Mouse (Mus musculus) MEL (cell line): ENCODE results near the gene Arhgap44. TPM values are rescaled to one million over a fixed set of nuclear protein-coding genes. Genes with fewer than 3 reads are reported as not detected.

Experiments used
- DNase-seq: peaks from one replicate; pipeline ENCODE4 v3.0.0; 2011; ENCODE audit warnings: low read depth, low spot score
- H3K27ac ChIP-seq: 2 replicates; pipeline ENCODE4 v1.5.1; 2012; ENCODE audit warnings: low read depth, mild to moderate bottlenecking, control low read depth, low read length, moderate library complexity; ENCODE audit not compliant: control insufficient read depth
- H3K27me3 ChIP-seq, 2 experiments: fragments of 150-350 bp in 1 of 2; sonication (generic) in 1 of 2; 2 replicates each; pipeline ENCODE4 v1.6.1; 2012; ENCODE audit warnings: low read length in 2 of 2, mild to moderate bottlenecking in 2 of 2, improper control_type of control experiment in 1 of 2, moderate library complexity in 1 of 2; ENCODE audit not compliant: insufficient read depth in 2 of 2, control insufficient read depth in 1 of 2
- H3K36me3 ChIP-seq, 2 experiments: 2 replicates each; pipeline ENCODE4 v1.6.1; 2012 to 2014; ENCODE audit warnings: low read length in 2 of 2, improper control_type of control experiment in 1 of 2, inconsistent platforms in 1 of 2, mild to moderate bottlenecking in 1 of 2; ENCODE audit not compliant: insufficient read depth in 2 of 2, control insufficient read depth in 1 of 2
- H3K4me1 ChIP-seq, 2 experiments: fragments of 150-350 bp in 1 of 2; sonication (generic) in 1 of 2; 2 replicates each; pipeline ENCODE4 v1.6.1; 2012; ENCODE audit warnings: low read length in 2 of 2, improper control_type of control experiment in 1 of 2, mild to moderate bottlenecking in 1 of 2; ENCODE audit not compliant: insufficient read depth in 2 of 2, control insufficient read depth in 1 of 2
- H3K4me3 ChIP-seq, 2 experiments: fragments of 150-350 bp in 1 of 2; sonication (generic) in 1 of 2; 2 replicates each; pipeline ENCODE4 v1.5.1; 2012; ENCODE audit warnings: low read depth in 2 of 2, low read length in 2 of 2, mild to moderate bottlenecking in 2 of 2, moderate library complexity in 2 of 2, control low read depth in 1 of 2, improper control_type of control experiment in 1 of 2; ENCODE audit not compliant: control insufficient read depth in 1 of 2, insufficient read depth in 1 of 2
- H3K79me2 ChIP-seq: 2 replicates; pipeline ENCODE4 v1.6.1; 2012; ENCODE audit warnings: mild to moderate bottlenecking, low read length, moderate library complexity; ENCODE audit not compliant: control insufficient read depth, poor library complexity, insufficient read depth
- H3K9ac ChIP-seq: 2 replicates; pipeline ENCODE4 v1.6.1; 2012; ENCODE audit warnings: low read depth, mild to moderate bottlenecking, control low read depth, low read length, moderate library complexity; ENCODE audit not compliant: control insufficient read depth, poor library complexity, severe bottlenecking
- H3K9me3 ChIP-seq: fragments of 150-350 bp; sonication (generic); replicated peaks from 2 replicates; pipeline ENCODE4 v1.6.1; 2012; ENCODE audit warnings: mild to moderate bottlenecking, low read length, improper control_type of control experiment, moderate library complexity; ENCODE audit not compliant: insufficient read depth
- CHD1 ChIP-seq: IDR thresholded peaks from 2 replicates; pipeline ENCODE4 v1.6.1; 2012; ENCODE audit warnings: low read depth, mild to moderate bottlenecking, inconsistent platforms, low read length, improper control_type of control experiment
- CHD2 ChIP-seq: IDR thresholded peaks from 2 replicates; pipeline ENCODE4 v1.6.1; 2011; ENCODE audit warnings: low read length, improper control_type of control experiment
- EP300 ChIP-seq, 2 experiments: IDR thresholded peaks; 2 replicates each; pipeline ENCODE4 v1.6.1; 2011; ENCODE audit warnings: improper control_type of control experiment in 2 of 2, low read length in 2 of 2, low read depth in 1 of 2, mild to moderate bottlenecking in 1 of 2
- ETS1 ChIP-seq: IDR thresholded peaks from 2 replicates; pipeline ENCODE4 v1.6.1; 2012; ENCODE audit warnings: low read depth, mild to moderate bottlenecking, inconsistent platforms, low read length, improper control_type of control experiment, moderate library complexity
- GATA1 ChIP-seq: IDR thresholded peaks from 2 replicates; pipeline ENCODE4 v1.6.1; 2011; ENCODE audit warnings: low read depth, low read length, improper control_type of control experiment
- JUND ChIP-seq: IDR thresholded peaks from 2 replicates; pipeline ENCODE4 v1.6.1; 2011; ENCODE audit warnings: low read depth, mild to moderate bottlenecking, improper control_type of control experiment, low read length
- MAX ChIP-seq: IDR thresholded peaks from 2 replicates; pipeline ENCODE4 v1.6.1; 2011; ENCODE audit warnings: low read length, improper control_type of control experiment
- MXI1 ChIP-seq: IDR thresholded peaks from 2 replicates; pipeline ENCODE4 v1.6.1; 2011; ENCODE audit warnings: mild to moderate bottlenecking, low read depth, low read length, improper control_type of control experiment
- NELFE ChIP-seq: IDR thresholded peaks from 2 replicates; pipeline ENCODE4 v1.6.1; 2011; ENCODE audit warnings: low read depth, low read length, improper control_type of control experiment
- POLR2A ChIP-seq, 2 experiments: IDR thresholded peaks; 2 replicates each; pipeline ENCODE4 v1.6.1; 2011 to 2012; ENCODE audit warnings: low read length in 2 of 2, mild to moderate bottlenecking in 2 of 2, control low read depth in 1 of 2, improper control_type of control experiment in 1 of 2, low read depth in 1 of 2, moderate library complexity in 1 of 2; ENCODE audit not compliant: control insufficient read depth in 1 of 2, insufficient read depth in 1 of 2, poor library complexity in 1 of 2
- RAD21 ChIP-seq: IDR thresholded peaks from 2 replicates; pipeline ENCODE4 v1.6.1; 2011; ENCODE audit warnings: mild to moderate bottlenecking, low read depth, low read length, improper control_type of control experiment
- SMC3 ChIP-seq: IDR thresholded peaks from 2 replicates; pipeline ENCODE4 v1.6.1; 2011; ENCODE audit warnings: low read depth, low read length, improper control_type of control experiment
- TAL1 ChIP-seq: IDR thresholded peaks from 2 replicates; pipeline ENCODE4 v1.6.1; 2012; ENCODE audit warnings: mild to moderate bottlenecking, inconsistent platforms, low read length, moderate library complexity, mixed read lengths
- USF2 ChIP-seq, 2 experiments: IDR thresholded peaks; 2 replicates each; pipeline ENCODE4 v1.6.1; 2011 to 2012; ENCODE audit warnings: improper control_type of control experiment in 2 of 2, low read length in 2 of 2, borderline replicate concordance in 1 of 2, inconsistent platforms in 1 of 2, low read depth in 1 of 2, mild to moderate bottlenecking in 1 of 2; ENCODE audit not compliant: insufficient read depth in 1 of 2
- ZC3H11A ChIP-seq: IDR thresholded peaks from 2 replicates; pipeline ENCODE4 v1.6.1; 2012; ENCODE audit warnings: low read depth, mild to moderate bottlenecking, inconsistent platforms, low read length, improper control_type of control experiment
- ZKSCAN1 ChIP-seq: IDR thresholded peaks from 2 replicates; pipeline ENCODE4 v1.6.1; 2012; ENCODE audit warnings: low read depth, mild to moderate bottlenecking, inconsistent platforms, low read length, improper control_type of control experiment, moderate library complexity
- ZMIZ1 ChIP-seq: IDR thresholded peaks from 2 replicates; pipeline ENCODE4 v1.6.1; 2012; ENCODE audit warnings: low read depth, mild to moderate bottlenecking, inconsistent platforms, low read length, improper control_type of control experiment, moderate library complexity
- polyA plus RNA-seq, 2 experiments: library from polyadenylated mRNA; stranded (reverse) in 1 of 2; unstranded in 1 of 2; fragments of >175 nt in 1 of 2; fragments of >200 nt in 1 of 2; gene quantifications; 2 replicates each; pipeline versions ENCODE4 v1.2.1 to v1.2.4; 2012; ENCODE audit warnings: low replicate concordance in 2 of 2, low read depth in 1 of 2; ENCODE audit not compliant: insufficient read length in 2 of 2, insufficient read depth in 1 of 2, missing spikeins in 1 of 2
- total RNA-seq: library from RNA; depleted of rRNA; stranded (reverse); fragments of 300-350 nt; gene quantifications from 2 replicates; pipeline ENCODE4 v1.2.3, GENCODE M21; 2012

The Arhgap44 gene
- total and polyA plus RNA-seq, 3 experiments = 0.08 TPM; not detected in 2

- no peak for TF ChIP-seq ETS1
- no peak for TF ChIP-seq RAD21
- no peak for TF ChIP-seq MAX
- no peak for TF ChIP-seq GATA1
- TF ChIP-seq CHD2 = no peak
- no peak overlapping the region for H3K27ac ChIP-seq
These were observed 93.2 kb downstream of the Arhgap44 start for GRCm38 (mm10) chr11:65069609-65070008.

GRCm38 (mm10) chr11:65069051-65069450, 93.7 kb downstream of the Arhgap44 start:
- H3K27ac ChIP-seq = no peak overlapping the region
- no peak for DNase-seq
- H3K27me3 ChIP-seq = no peaks in the 10 kb centered on the region
- H3K9me3 ChIP-seq = no peaks in the 10 kb centered on the region
- no peaks in the 10 kb centered on the region for H3K4me1 ChIP-seq
- H3K9ac ChIP-seq = no peak overlapping the region
- no peaks in the 10 kb centered on the region for H3K79me2 ChIP-seq
- no peak overlapping the region for H3K4me3 ChIP-seq
- no peaks in the 10 kb centered on the region for H3K36me3 ChIP-seq
- TF ChIP-seq CHD1 (no peak), ZKSCAN1 (no peak)

More at GRCm38 (mm10) chr11:65069609-65070008, 93.2 kb downstream of the Arhgap44 start:
- Histone ChIP-seq H3K4me1 (no peaks in the 10 kb centered on the region), H3K79me2 (no peaks in the 10 kb centered on the region), H3K27me3 (no peaks in the 10 kb centered on the region), H3K36me3 (no peaks in the 10 kb centered on the region), H3K9ac (no peak overlapping the region), H3K4me3 (no peak overlapping the region), H3K9me3 (no peaks in the 10 kb centered on the region)
- DNase-seq = no peak

- Histone ChIP-seq H3K27ac (no peak overlapping the region), H3K79me2 (no peaks in the 10 kb centered on the region), H3K36me3 (no peaks in the 10 kb centered on the region), H3K27me3 (no peaks in the 10 kb centered on the region), H3K4me1 (no peaks in the 10 kb centered on the region), H3K9me3 (no peaks in the 10 kb centered on the region), H3K9ac (no peak overlapping the region), H3K4me3 (no peak overlapping the region)
- TF ChIP-seq NELFE (no peak), EP300 (IDR thresholded peaks at IDR 0.05; ENCODE audit: low read depth in 1 of 2, low read length in 2 of 2) (no peak), TAL1 (no peak), ZKSCAN1 (no peak), USF2 (IDR thresholded peaks at IDR 0.05; ENCODE audit: borderline replicate concordance in 1 of 2, insufficient read depth in 1 of 2, low read depth in 1 of 2, low read length in 2 of 2) (no peak), POLR2A (IDR thresholded peaks at IDR 0.05; ENCODE audit: control insufficient read depth in 1 of 2, insufficient read depth in 1 of 2, low read depth in 1 of 2, low read length in 2 of 2, poor library complexity in 1 of 2) (no peak), MAX (no peak), ZC3H11A (no peak), RAD21 (no peak), MXI1 (no peak), SMC3 (no peak), JUND (no peak), ZMIZ1 (no peak)
- DNase-seq = no peak
These were observed 97.6 kb downstream of the Arhgap44 start for GRCm38 (mm10) chr11:65065201-65065600.
